In the genomic region with DNA sequence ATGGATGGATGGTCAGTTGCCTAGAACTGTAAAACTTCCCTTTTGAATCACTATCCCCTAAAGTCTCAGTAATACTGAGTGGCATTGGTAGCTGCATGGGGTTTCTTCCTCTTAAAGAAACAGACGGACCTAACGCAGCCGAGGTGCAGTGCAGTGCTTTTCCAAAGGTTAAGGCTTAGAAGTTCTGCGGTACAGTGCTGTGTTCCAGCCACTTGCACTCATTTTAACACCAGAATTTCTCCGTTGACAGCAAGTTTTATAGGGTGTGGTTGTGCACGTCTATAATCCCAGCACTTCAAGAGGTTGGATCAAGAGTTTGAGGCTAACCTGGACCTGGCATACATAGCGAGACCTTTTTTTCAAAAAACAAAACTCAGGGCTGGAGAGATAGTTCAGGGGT, we compare ENCODE assay signal across 9 mouse cellular contexts. TPM values are rescaled to one million over a fixed set of nuclear protein-coding genes. Genes with fewer than 3 reads are reported as not detected.
A peak's percentile ranks its signal among the peaks of the same experiment; 100 is the strongest.
DNase-seq lines count a peak whose midpoint lies in the region; ATAC-seq and TF ChIP-seq lines count a peak whose summit lies in the region.
"Had no signal": no experiment of that assay in that cellular context is flagged by ENCODE, and none has a peak within 500 bp of the region (broad histone marks: within the 10 kb centered on the region; RNA-seq: fewer than 3 reads in every experiment).

No protein-coding gene starts in this region.

- H3K36me3 ChIP-seq in neural tube, embryonic 11.5 days (ENCODE audit: control insufficient read depth, insufficient read depth, low read length), result no peaks in the 10 kb centered on the region
- no peaks in the 10 kb centered on the region for H3K36me3 ChIP-seq in forebrain, embryonic 12.5 days (replicated peaks)
- H3K36me3 ChIP-seq in stomach, postnatal 0 days (ENCODE audit: control insufficient read depth, insufficient read depth, low read length), result no peaks in the 10 kb centered on the region

- ATAC-seq in neural tube, embryonic 11.5 days (ENCODE audit: insufficient read depth, low FRiP score, low TSS enrichment), result no peak
- no peak for ATAC-seq in forebrain, embryonic 12.5 days (ENCODE audit: low FRiP score)
- ATAC-seq in stomach, postnatal 0 days (ENCODE audit: low FRiP score, low TSS enrichment), result no peak

- H3K9me3 ChIP-seq in neural tube, embryonic 11.5 days (ENCODE audit: control insufficient read depth, low read length), result no peaks in the 10 kb centered on the region
- no peaks in the 10 kb centered on the region for H3K9me3 ChIP-seq in forebrain, embryonic 12.5 days
- H3K9me3 ChIP-seq in stomach, postnatal 0 days (ENCODE audit: control insufficient read depth, low read length), result no peaks in the 10 kb centered on the region

- WGBS in neural tube, embryonic 11.5 days, result 44% methylated on average over 7 of the region's 7 CpGs
- 40% methylated on average over 7 of the region's 7 CpGs for WGBS in forebrain, embryonic 12.5 days
- 38% methylated on average over 7 of the region's 7 CpGs for WGBS in stomach, postnatal 0 days

- TF ChIP-seq EP300 in stomach, postnatal 0 days (optimal IDR thresholded peaks at IDR 0.05), result no peak

- H3K4me3 ChIP-seq in neural tube, embryonic 11.5 days (ENCODE audit: low read depth, low read length), result peak overlapping the region; percentile 86; the same call in 1 of the 2 replicates
- H3K4me3 ChIP-seq in forebrain, embryonic 12.5 days (replicated peaks), result peak overlapping the region; percentile 72
- H3K4me3 ChIP-seq in stomach, postnatal 0 days (ENCODE audit: low read depth, low read length), result peak overlapping the region; percentile 96

- peak overlapping the region; percentile 89 for H3K4me2 ChIP-seq in neural tube, embryonic 11.5 days (ENCODE audit: low read depth)
- peak overlapping the region; percentile 84 for H3K4me2 ChIP-seq in forebrain, embryonic 12.5 days
- peak overlapping the region; percentile 68 for H3K4me2 ChIP-seq in stomach, postnatal 0 days (replicated peaks; ENCODE audit: low read depth)

- H3K27ac ChIP-seq in neural tube, embryonic 11.5 days (ENCODE audit: low read depth, low read length), result no peak overlapping the region
- H3K27ac ChIP-seq in forebrain, embryonic 12.5 days, result no peak overlapping the region
- no peak overlapping the region for H3K27ac ChIP-seq in stomach, postnatal 0 days (replicated peaks)

- TF ChIP-seq CTCF in stomach, postnatal 0 days (IDR thresholded peaks at IDR 0.05; ENCODE audit: low read depth), result no peak

- no peaks in the 10 kb centered on the region for H3K27me3 ChIP-seq in neural tube, embryonic 11.5 days (ENCODE audit: control insufficient read depth, insufficient read depth, low read length)
- H3K27me3 ChIP-seq in forebrain, embryonic 12.5 days, result no peaks in the 10 kb centered on the region
- H3K27me3 ChIP-seq in stomach, postnatal 0 days (ENCODE audit: control insufficient read depth, insufficient read depth, low read length), result no peaks in the 10 kb centered on the region

- H3K4me1 ChIP-seq in neural tube, embryonic 11.5 days (ENCODE audit: control insufficient read depth, insufficient read depth, low read length), result peaks cover 28% of the 10 kb centered on the region
- peaks cover 35% of the 10 kb centered on the region for H3K4me1 ChIP-seq in forebrain, embryonic 12.5 days
- 0 out of 2 replicates have a peak, but pooled peaks cover 2% of the 10 kb centered on the region for H3K4me1 ChIP-seq in stomach, postnatal 0 days (replicated peaks; ENCODE audit: control insufficient read depth, insufficient read depth)

- no peak overlapping the region for H3K9ac ChIP-seq in neural tube, embryonic 11.5 days (ENCODE audit: low read length)
- H3K9ac ChIP-seq in forebrain, embryonic 12.5 days, result peak overlapping the region; percentile 96
- peak overlapping the region; percentile 98; the same call in 1 of the 2 replicates for H3K9ac ChIP-seq in stomach, postnatal 0 days (ENCODE audit: low read length)

- no peak for DNase-seq in neural tube, embryonic 11.5 days (ENCODE audit: low spot score)
- no peak for DNase-seq in neural tube, embryonic 10.5 days (ENCODE audit: extremely low spot score, low spot score)
- DNase-seq in liver, result peak; percentile 17
- DNase-seq in stomach, postnatal 0 days (ENCODE audit: low spot score), result no peak
- no peak for DNase-seq in frontal cortex, postnatal 14 days (ENCODE audit: low spot score in 2 of 2)
- DNase-seq in spleen, postnatal 14 days (ENCODE audit: low spot score in 2 of 2), result no peak
- DNase-seq: kidney, postnatal 4 days had no signal

RNA-seq across cellular contexts. Expression of gene Zbtb1, which starts 2.0 kb away (rescaled TPM):
- 7.7 and 7.9 TPM in 2 replicates for polyA plus RNA-seq in neural tube, embryonic 11.5 days (2014; fragmentation: Nextera tagmentation; extraction: Ambion mirVana)
- 8.2 and 8.5 TPM in 2 replicates for polyA plus RNA-seq in forebrain, embryonic 12.5 days (2016; fragmentation: Nextera tagmentation; extraction: Ambion mirVana)
- 4.8 and 5.0 TPM in 2 replicates for polyA plus RNA-seq in stomach, postnatal 0 days (2015; fragmentation: Nextera tagmentation; extraction: Ambion mirVana)

RNA-seq across cellular contexts. Expression of gene Zbtb25, which starts 2.6 kb away (rescaled TPM):
- polyA plus RNA-seq in neural tube, embryonic 11.5 days (2014; fragmentation: Nextera tagmentation; extraction: Ambion mirVana), result 17.5 and 17.9 TPM in 2 replicates
- polyA plus RNA-seq in forebrain, embryonic 12.5 days (2016; fragmentation: Nextera tagmentation; extraction: Ambion mirVana), result 20.0 and 22.5 TPM in 2 replicates
- polyA plus RNA-seq in stomach, postnatal 0 days (2015; fragmentation: Nextera tagmentation; extraction: Ambion mirVana), result 7.0 and 7.4 TPM in 2 replicates

RNA-seq across cellular contexts. Expression of gene Hspa2, which starts 31.9 kb away (rescaled TPM):
- 5.1 and 6.0 TPM in 2 replicates for polyA plus RNA-seq in neural tube, embryonic 11.5 days (2014; fragmentation: Nextera tagmentation; extraction: Ambion mirVana)
- polyA plus RNA-seq in forebrain, embryonic 12.5 days (2016; fragmentation: Nextera tagmentation; extraction: Ambion mirVana), result 4.6 and 4.8 TPM in 2 replicates
- 18.8 and 18.9 TPM in 2 replicates for polyA plus RNA-seq in stomach, postnatal 0 days (2015; fragmentation: Nextera tagmentation; extraction: Ambion mirVana)

RNA-seq across cellular contexts. Expression of gene Ppp1r36, which starts 45.3 kb away (rescaled TPM):
- polyA plus RNA-seq in neural tube, embryonic 11.5 days (2014; fragmentation: Nextera tagmentation; extraction: Ambion mirVana), result 0.45 and 0.82 TPM in 2 replicates
- polyA plus RNA-seq in forebrain, embryonic 12.5 days (2016; fragmentation: Nextera tagmentation; extraction: Ambion mirVana), result 0.13 and 0.93 TPM in 2 replicates
- polyA plus RNA-seq in stomach, postnatal 0 days (2015; fragmentation: Nextera tagmentation; extraction: Ambion mirVana), result 3.5 and 4.9 TPM in 2 replicates
- polyA plus RNA-seq: small intestine, adult 2 months had no signal

RNA-seq across cellular contexts. Expression of gene Akap5, which starts 47.4 kb away (rescaled TPM):
- 3.9 and 4.4 TPM in 2 replicates for polyA plus RNA-seq in neural tube, embryonic 11.5 days (2014; fragmentation: Nextera tagmentation; extraction: Ambion mirVana)
- polyA plus RNA-seq in forebrain, embryonic 12.5 days (2016; fragmentation: Nextera tagmentation; extraction: Ambion mirVana), result 5.9 and 6.5 TPM in 2 replicates
- 2.0 and 2.2 TPM in 2 replicates for polyA plus RNA-seq in stomach, postnatal 0 days (2015; fragmentation: Nextera tagmentation; extraction: Ambion mirVana)
